Mouse (Mus musculus) left cerebral cortex, postnatal 14 days (tissue): ENCODE results near the gene Kif15. TPM values are rescaled to one million over a fixed set of nuclear protein-coding genes. Genes with fewer than 3 reads are reported as not detected.

Experiments used
- DNase-seq, 2 experiments: peaks; one replicate each; pipeline ENCODE4 v3.0.0; 2021 to 2022; ENCODE audit warnings: low spot score in 2 of 2, mixed read lengths in 1 of 2
- intact Hi-C: fragments of 180-260 bp; cut with DNase I; formaldehyde crosslinking; loops from one replicate; pipeline ENCODE4 v1.15.1; 2025
- long read RNA-seq, 2 experiments: library from polyadenylated mRNA; stranded (forward); transcript quantifications; one replicate each; pipeline ENCODE4 v2.0.0; 2021
- total RNA-seq, 2 experiments: library from RNA; stranded (reverse); gene quantifications; 2 replicates each; pipeline ENCODE4 v1.2.3; 2021

The Kif15 gene
- total RNA-seq = 1 to 10 TPM; 2.4 to 2.6 TPM
- long read RNA-seq, experiment 1 = 0 reads
- long read RNA-seq, experiment 2 = 0 reads

DNA sequence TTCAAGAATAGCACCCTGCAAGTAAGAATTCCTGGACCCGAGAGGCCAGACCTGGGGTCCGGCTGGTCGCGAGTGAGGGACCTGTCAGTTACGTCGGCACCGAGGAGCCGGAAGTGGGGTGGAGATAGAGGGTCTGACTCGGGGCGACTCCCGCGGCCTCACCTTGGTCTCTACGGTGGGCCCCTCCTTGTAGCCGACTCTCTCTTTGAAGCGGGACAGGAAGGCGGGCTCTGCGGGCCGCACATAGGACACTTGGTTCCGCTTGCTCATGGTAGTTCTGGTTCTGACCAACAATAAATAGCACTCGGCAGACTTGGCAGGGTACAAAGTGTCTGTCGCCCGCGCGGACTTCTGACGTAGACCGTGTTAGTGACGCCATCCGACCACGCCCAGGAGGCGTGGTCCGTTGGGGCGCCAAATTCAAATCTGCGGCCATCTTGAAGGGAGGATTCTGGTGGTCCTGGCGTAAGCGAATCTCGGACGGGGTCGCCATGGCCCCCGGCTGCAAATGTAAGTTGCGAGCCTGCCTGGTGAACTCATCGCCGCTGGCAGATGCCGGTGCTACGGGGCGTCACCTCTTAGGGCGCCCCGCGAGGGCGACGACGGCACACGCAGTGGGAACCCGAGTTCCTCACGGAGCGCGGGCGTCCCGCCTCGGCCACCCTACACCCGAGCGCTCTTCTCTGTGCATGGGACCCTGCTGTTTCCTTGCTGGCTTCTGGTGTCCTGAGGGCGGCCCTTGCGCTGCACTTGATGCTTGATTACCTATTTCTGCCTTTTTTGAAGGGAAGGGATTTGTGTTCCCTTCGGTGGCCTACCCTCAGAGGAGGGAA lies at the start of gene Kif15, which contains the start of gene 1110059G10Rik:
TSS of gene Kif15 (plus strand) at position 404 of the 833 bp plus-strand sequence.
TSS of gene 1110059G10Rik (minus strand) at position 358 of the 833 bp plus-strand sequence.
- intact Hi-C loops = no loop called here
- DNase-seq = peak; percentile 95 to 96

- intact Hi-C loops = no loop called here
- no peak for DNase-seq
These were observed 49.8 kb upstream of the Kif15 start for GRCm38 (mm10) chr9:122901047-122901446.

DNA sequence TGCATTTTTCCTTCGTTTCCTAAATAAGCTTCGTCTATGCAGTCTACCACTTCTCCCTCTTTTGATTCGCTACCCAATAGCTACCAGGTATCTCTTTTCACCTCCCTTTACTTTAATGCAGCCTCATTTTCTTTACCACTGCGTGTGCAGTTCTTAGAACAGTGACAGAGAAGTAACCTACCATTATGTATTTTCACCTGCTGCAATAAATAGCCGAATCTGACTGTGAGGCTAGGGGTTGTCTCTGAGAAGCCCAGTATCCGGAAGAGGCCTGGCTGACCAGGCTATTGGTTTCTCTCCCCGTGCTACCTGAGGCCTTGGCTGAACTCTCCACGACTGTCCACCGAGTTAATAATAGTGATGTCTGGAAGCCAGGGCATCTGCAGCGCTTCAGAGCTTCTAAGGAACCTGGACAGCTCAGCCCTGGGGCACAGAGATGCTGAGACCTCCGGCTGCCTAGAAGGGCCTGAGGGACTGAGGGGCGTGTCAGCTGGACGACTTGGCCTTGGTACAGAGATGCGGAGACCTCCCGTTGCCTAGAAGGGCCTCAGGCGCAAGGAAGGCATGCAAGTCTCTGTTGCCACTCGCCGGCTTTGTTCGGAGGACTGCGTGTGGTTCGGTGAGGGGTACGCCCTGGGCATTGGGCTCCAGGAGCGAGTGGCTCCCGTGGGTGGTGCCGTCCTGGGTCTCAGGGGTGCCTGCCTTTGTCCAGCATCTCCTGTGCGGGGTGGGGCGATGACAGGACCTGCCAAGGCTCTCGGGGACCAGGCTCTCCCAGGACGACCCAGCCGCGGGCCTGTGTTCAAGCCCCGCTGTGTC lies 47.9 kb upstream of the Kif15 start:
- DNase-seq = peak; percentile 46 to 67
- intact Hi-C loops = no loop called here

DNA sequence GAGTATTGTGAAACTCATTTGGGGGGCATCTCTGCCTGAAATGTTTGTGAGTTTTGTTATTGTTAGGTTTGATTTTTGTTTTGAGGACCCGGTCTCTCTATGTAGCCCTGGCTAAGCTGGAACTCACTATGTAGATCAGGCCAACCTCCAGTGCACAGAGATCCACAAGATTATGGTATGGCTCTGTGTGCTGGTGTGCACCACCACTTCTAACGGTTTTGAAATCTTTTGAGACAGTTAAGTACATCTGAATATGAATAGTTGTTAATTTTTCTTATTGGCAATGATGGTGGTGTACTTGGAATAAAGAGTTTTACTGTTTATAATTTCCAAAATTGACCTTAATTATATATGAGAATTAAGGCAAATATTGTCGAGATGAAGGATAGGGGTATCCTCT lies 28.4 kb upstream of the Kif15 start:
- no peak for DNase-seq
- intact Hi-C loops = loop anchor here (5.0 kb wide), 1 partner anchor 55 kb away; the partner anchor contains the start of gene Zfp445

GRCm38 (mm10) chr9:122922936-122923381 lies 27.9 kb upstream of the Kif15 start, which contains the start of gene Zfp105:
Zfp105 (plus strand) TSS chr9:122923072.
- peak; percentile 65 to 74 for DNase-seq
- intact Hi-C loops = loop anchor here (5.0 kb wide), 1 partner anchor 56 kb away; the partner anchor contains the start of gene Zfp445

DNA sequence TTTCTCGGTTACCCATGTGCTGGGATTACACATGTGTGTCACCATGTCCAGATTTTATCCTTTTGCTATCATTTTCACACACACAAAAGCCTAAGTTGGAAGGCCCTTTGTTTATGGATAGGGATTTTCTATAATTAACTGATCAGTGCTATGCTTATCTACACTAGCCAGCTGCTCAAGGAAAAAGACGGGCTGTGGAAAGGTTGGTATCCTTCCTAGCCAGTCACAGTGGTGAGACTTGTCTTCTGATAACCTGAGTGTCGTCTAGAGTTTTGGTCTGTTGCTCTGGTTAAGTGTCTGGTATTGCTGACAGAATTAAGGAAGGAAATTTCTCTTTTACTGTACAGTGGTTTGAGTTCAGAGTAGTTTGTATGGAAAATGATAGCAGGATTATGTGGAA lies 21.9 kb upstream of the Kif15 start:
- DNase-seq = no peak
- intact Hi-C loops = no loop called here

- DNase-seq = no peak
- intact Hi-C loops = no loop called here
These were observed 47.8 kb downstream of the Kif15 start for GRCm38 (mm10) chr9:122998406-122999192.

GRCm38 (mm10) chr9:122999193-122999586 lies 48.3 kb downstream of the Kif15 start:
- intact Hi-C loops = no loop called here
- DNase-seq = no peak

GRCm38 (mm10) chr9:123004718-123005117 lies 53.9 kb downstream of the Kif15 start:
- intact Hi-C loops = no loop called here
- no peak for DNase-seq

GRCm38 (mm10) chr9:123006071-123006470 lies 55.2 kb downstream of the Kif15 start:
- intact Hi-C loops = no loop called here
- DNase-seq = no peak

- DNase-seq = peak; percentile 84 to 87
- intact Hi-C loops = no loop called here
These were observed 70.3 kb downstream of the Kif15 start, which contains the start of gene Tmem42 for GRCm38 (mm10) chr9:123020995-123021631. Tmem42 (plus strand) TSS chr9:123021326.

DNA sequence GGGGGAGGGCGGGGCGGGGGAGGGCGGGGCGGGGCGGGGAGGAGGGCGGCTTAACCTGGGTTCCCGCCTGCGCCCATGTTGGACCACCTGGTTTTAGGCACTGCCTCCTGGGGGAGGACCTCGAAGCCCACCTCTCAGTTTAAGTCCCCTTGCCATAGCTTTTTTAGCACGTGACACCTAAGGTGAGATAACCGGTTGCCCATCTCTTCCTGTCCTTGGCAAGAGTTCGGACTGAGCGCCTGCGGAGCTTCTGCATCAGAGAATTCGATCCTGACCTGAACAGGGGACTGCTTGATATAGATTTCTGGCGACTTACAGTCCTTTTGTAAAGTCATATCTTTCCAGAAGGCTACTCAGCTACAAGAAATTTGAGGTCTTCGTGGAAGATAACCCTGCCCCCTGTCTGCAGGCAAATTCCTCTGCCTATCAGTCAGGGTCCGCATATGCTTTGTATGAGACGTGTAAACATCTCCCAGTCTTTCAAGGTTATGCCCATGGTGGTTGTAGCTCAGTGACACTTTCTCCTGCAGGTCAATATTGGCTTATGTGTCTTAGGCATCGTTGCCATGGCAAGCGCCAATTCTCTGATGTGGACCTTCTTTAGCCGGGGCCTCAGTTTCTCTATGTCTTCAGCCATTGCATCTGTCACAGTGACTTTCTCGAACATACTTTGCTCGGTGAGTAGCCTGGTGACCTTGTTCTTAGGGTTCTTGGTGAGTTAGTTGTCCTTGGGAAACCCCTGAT lies 71.0 kb downstream of the Kif15 start:
- DNase-seq = peak in 1 of 2 experiments; percentile 15
- intact Hi-C loops = no loop called here

- intact Hi-C loops = no loop called here
- DNase-seq = no peak
These were observed 73.4 kb downstream of the Kif15 start for GRCm38 (mm10) chr9:123024201-123024600.

- intact Hi-C loops = no loop called here
- no peak for DNase-seq
These were observed 80.8 kb downstream of the Kif15 start for GRCm38 (mm10) chr9:123031496-123032246.

- intact Hi-C loops = no loop called here
- no peak for DNase-seq
These were observed 83.6 kb downstream of the Kif15 start, which contains the start of gene Tgm4 for GRCm38 (mm10) chr9:123034426-123034825. Tgm4 (plus strand) TSS chr9:123034726.

GRCm38 (mm10) chr9:123047665-123048064 lies 96.8 kb downstream of the Kif15 start:
- DNase-seq = no peak
- intact Hi-C loops = no loop called here

GRCm38 (mm10) chr9:123058724-123059292 lies 108.0 kb downstream of the Kif15 start:
- intact Hi-C loops = no loop called here
- DNase-seq = no peak
